Mouse (Mus musculus): ENCODE data around the gene Galnt6.

- no peak for TF ChIP-seq CTCF (IDR thresholded peaks at IDR 0.05; ENCODE audit: low read depth)
- no peak for TF ChIP-seq EP300 (IDR thresholded peaks at IDR 0.05; ENCODE audit: low read depth)
Measured at GRCm38 (mm10) chr15:100678581-100678980, 50.6 kb downstream of the Galnt6 start.
